Mouse (Mus musculus): ENCODE data around the gene Gm28053. TPM values are rescaled to one million over a fixed set of nuclear protein-coding genes. Genes with fewer than 3 reads are reported as not detected.
A peak's percentile ranks its signal among the peaks of the same experiment; 100 is the strongest.

The Gm28053 gene
- polyA plus RNA-seq, 1 experiment from 2014 or later: 2.2 TPM

GRCm38 (mm10) chr6:48700251-48701075, 17.9 kb upstream of the Gm28053 start:
- no peaks in the 10 kb centered on the region; the same call in 1 of the 2 replicates for H3K27me3 ChIP-seq (replicated peaks; ENCODE audit: control insufficient read depth, insufficient read depth, low read length)
- WGBS: 28% methylated on average over 5 of the region's 5 CpGs
- H3K9me3 ChIP-seq (ENCODE audit: control insufficient read depth, low read length): no peaks in the 10 kb centered on the region
- no peak overlapping the region for H3K9ac ChIP-seq (ENCODE audit: low read depth, low read length)
- ATAC-seq (replicated peaks; ENCODE audit: low FRiP score) (no peak; the same call in 1 of the 2 replicates), DNase-seq (ENCODE audit: low spot score) (no peak)
- no peak overlapping the region for H3K27ac ChIP-seq (ENCODE audit: low read depth, low read length)
- no peaks in the 10 kb centered on the region for H3K4me1 ChIP-seq (replicated peaks; ENCODE audit: control insufficient read depth, insufficient read depth, low read length)
- H3K36me3 ChIP-seq (ENCODE audit: control insufficient read depth, insufficient read depth, low read length): no peaks in the 10 kb centered on the region
- H3K4me2 ChIP-seq: no peak overlapping the region
- H3K4me3 ChIP-seq (ENCODE audit: low read depth, low read length): no peak overlapping the region

- Histone ChIP-seq H3K4me3 (ENCODE audit: low read depth, low read length) (no peak overlapping the region), H3K9ac (ENCODE audit: low read depth, low read length) (no peak overlapping the region), H3K4me2 (no peak overlapping the region), H3K27ac (ENCODE audit: low read depth, low read length) (no peak overlapping the region), H3K27me3 (replicated peaks; ENCODE audit: control insufficient read depth, insufficient read depth, low read length) (no peaks in the 10 kb centered on the region; the same call in 1 of the 2 replicates), H3K36me3 (ENCODE audit: control insufficient read depth, insufficient read depth, low read length) (no peaks in the 10 kb centered on the region), H3K9me3 (ENCODE audit: control insufficient read depth, low read length) (no peaks in the 10 kb centered on the region), H3K4me1 (replicated peaks; ENCODE audit: control insufficient read depth, insufficient read depth, low read length) (no peaks in the 10 kb centered on the region)
- no peak for ATAC-seq (replicated peaks; ENCODE audit: low FRiP score)
- no peak for DNase-seq (ENCODE audit: low spot score)
- 84% methylated on average over 7 of the region's 7 CpGs for WGBS
Measured at GRCm38 (mm10) chr6:48702146-48702545, 16.3 kb upstream of the Gm28053 start.

GRCm38 (mm10) chr6:48702601-48703000, 15.8 kb upstream of the Gm28053 start:
- Histone ChIP-seq H3K9me3 (ENCODE audit: control insufficient read depth, low read length) (no peaks in the 10 kb centered on the region), H3K4me1 (replicated peaks; ENCODE audit: control insufficient read depth, insufficient read depth, low read length) (no peaks in the 10 kb centered on the region), H3K9ac (ENCODE audit: low read depth, low read length) (no peak overlapping the region), H3K27ac (ENCODE audit: low read depth, low read length) (no peak overlapping the region), H3K4me2 (no peak overlapping the region), H3K4me3 (ENCODE audit: low read depth, low read length) (no peak overlapping the region), H3K27me3 (replicated peaks; ENCODE audit: control insufficient read depth, insufficient read depth, low read length) (no peaks in the 10 kb centered on the region; the same call in 1 of the 2 replicates), H3K36me3 (ENCODE audit: control insufficient read depth, insufficient read depth, low read length) (no peaks in the 10 kb centered on the region)
- 78% methylated on average over 5 of the region's 5 CpGs for whole genome bisulfite sequencing
- ATAC-seq (replicated peaks; ENCODE audit: low FRiP score) (no peak), DNase-seq (ENCODE audit: low spot score) (no peak)

- no peaks in the 10 kb centered on the region for H3K9me3 ChIP-seq (ENCODE audit: control insufficient read depth, low read length)
- H3K4me3 ChIP-seq (ENCODE audit: low read depth, low read length): no peak overlapping the region
- ATAC-seq (replicated peaks; ENCODE audit: low FRiP score) (no peak), DNase-seq (ENCODE audit: low spot score) (no peak)
- H3K27me3 ChIP-seq (replicated peaks; ENCODE audit: control insufficient read depth, insufficient read depth, low read length): no peaks in the 10 kb centered on the region; the same call in 1 of the 2 replicates
- H3K36me3 ChIP-seq (ENCODE audit: control insufficient read depth, insufficient read depth, low read length): no peaks in the 10 kb centered on the region
- H3K4me1 ChIP-seq (replicated peaks; ENCODE audit: control insufficient read depth, insufficient read depth, low read length): no peaks in the 10 kb centered on the region
- no peak overlapping the region for H3K4me2 ChIP-seq
- H3K9ac ChIP-seq (ENCODE audit: low read depth, low read length): no peak overlapping the region
- H3K27ac ChIP-seq (ENCODE audit: low read depth, low read length): no peak overlapping the region
Measured at GRCm38 (mm10) chr6:48704146-48704545, 14.3 kb upstream of the Gm28053 start.

- WGBS: 58% methylated on average over 3 of the region's 3 CpGs
- H3K27ac ChIP-seq (ENCODE audit: low read depth, low read length): no peak overlapping the region
- DNase-seq (ENCODE audit: low spot score): no peak
Measured at GRCm38 (mm10) chr6:48706130-48706529, 12.3 kb upstream of the Gm28053 start.

GRCm38 (mm10) chr6:48720326-48720725, 1.9 kb downstream of the Gm28053 start:
- Histone ChIP-seq H3K27me3 (replicated peaks; ENCODE audit: control insufficient read depth, insufficient read depth, low read length) (no peaks in the 10 kb centered on the region), H3K4me3 (ENCODE audit: low read depth, low read length) (no peak overlapping the region), H3K4me2 (no peak overlapping the region), H3K36me3 (ENCODE audit: control insufficient read depth, insufficient read depth, low read length) (no peaks in the 10 kb centered on the region), H3K27ac (ENCODE audit: low read depth, low read length) (no peak overlapping the region), H3K4me1 (replicated peaks; ENCODE audit: control insufficient read depth, insufficient read depth, low read length) (no peaks in the 10 kb centered on the region), H3K9me3 (ENCODE audit: control insufficient read depth, low read length) (no peaks in the 10 kb centered on the region), H3K9ac (ENCODE audit: low read depth, low read length) (no peak overlapping the region)
- ATAC-seq (replicated peaks; ENCODE audit: low FRiP score) (no peak), DNase-seq (ENCODE audit: low spot score) (no peak)
- 75% methylated on average over 4 of the region's 4 CpGs for WGBS

More at GRCm38 (mm10) chr6:48706130-48706529, 12.3 kb upstream of the Gm28053 start:
- H3K9ac ChIP-seq (ENCODE audit: low read depth, low read length): no peak overlapping the region
- ATAC-seq (replicated peaks; ENCODE audit: low FRiP score): no peak
- H3K27me3 ChIP-seq (replicated peaks; ENCODE audit: control insufficient read depth, insufficient read depth, low read length): no peaks in the 10 kb centered on the region
- H3K9me3 ChIP-seq (ENCODE audit: control insufficient read depth, low read length): no peaks in the 10 kb centered on the region
- H3K4me1 ChIP-seq (replicated peaks; ENCODE audit: control insufficient read depth, insufficient read depth, low read length): no peaks in the 10 kb centered on the region
- H3K4me3 ChIP-seq (ENCODE audit: low read depth, low read length): peak overlapping the region; percentile 5; the same call in 1 of the 2 replicates
- no peaks in the 10 kb centered on the region for H3K36me3 ChIP-seq (ENCODE audit: control insufficient read depth, insufficient read depth, low read length)
- peak overlapping the region; percentile 20 for H3K4me2 ChIP-seq

- ATAC-seq (replicated peaks; ENCODE audit: low FRiP score): no peak
- Histone ChIP-seq H3K9me3 (ENCODE audit: control insufficient read depth, low read length) (no peaks in the 10 kb centered on the region), H3K27me3 (replicated peaks; ENCODE audit: control insufficient read depth, insufficient read depth, low read length) (no peaks in the 10 kb centered on the region), H3K4me1 (replicated peaks; ENCODE audit: control insufficient read depth, insufficient read depth, low read length) (no peaks in the 10 kb centered on the region), H3K4me2 (no peak overlapping the region), H3K9ac (ENCODE audit: low read depth, low read length) (no peak overlapping the region), H3K4me3 (ENCODE audit: low read depth, low read length) (no peak overlapping the region), H3K36me3 (ENCODE audit: control insufficient read depth, insufficient read depth, low read length) (no peaks in the 10 kb centered on the region), H3K27ac (ENCODE audit: low read depth, low read length) (no peak overlapping the region)
- 72% methylated on average over 8 of the region's 8 CpGs for WGBS
- no peak for DNase-seq (ENCODE audit: low spot score)
Measured at GRCm38 (mm10) chr6:48723468-48723867, 5.1 kb downstream of the Gm28053 start.

GRCm38 (mm10) chr6:48725476-48725875, 7.1 kb downstream of the Gm28053 start:
- no peak for ATAC-seq (replicated peaks; ENCODE audit: low FRiP score)
- H3K4me2 ChIP-seq: no peak overlapping the region
- no peaks in the 10 kb centered on the region for H3K4me1 ChIP-seq (replicated peaks; ENCODE audit: control insufficient read depth, insufficient read depth, low read length)
- WGBS: 20% methylated on average over 1 of the region's 1 CpGs
- DNase-seq (ENCODE audit: low spot score): no peak
- no peaks in the 10 kb centered on the region for H3K36me3 ChIP-seq (ENCODE audit: control insufficient read depth, insufficient read depth, low read length)
- no peak overlapping the region for H3K4me3 ChIP-seq (ENCODE audit: low read depth, low read length)
- no peak overlapping the region for H3K27ac ChIP-seq (ENCODE audit: low read depth, low read length)
- H3K9me3 ChIP-seq (ENCODE audit: control insufficient read depth, low read length): no peaks in the 10 kb centered on the region
- H3K27me3 ChIP-seq (replicated peaks; ENCODE audit: control insufficient read depth, insufficient read depth, low read length): no peaks in the 10 kb centered on the region
- H3K9ac ChIP-seq (ENCODE audit: low read depth, low read length): no peak overlapping the region

- no peak overlapping the region for H3K27ac ChIP-seq (ENCODE audit: low read depth, low read length)
- no peak overlapping the region for H3K9ac ChIP-seq (ENCODE audit: low read depth, low read length)
- ATAC-seq (replicated peaks; ENCODE audit: low FRiP score): no peak
- no peaks in the 10 kb centered on the region for H3K36me3 ChIP-seq (ENCODE audit: control insufficient read depth, insufficient read depth, low read length)
- H3K27me3 ChIP-seq (replicated peaks; ENCODE audit: control insufficient read depth, insufficient read depth, low read length): no peaks in the 10 kb centered on the region
- H3K9me3 ChIP-seq (ENCODE audit: control insufficient read depth, low read length): no peaks in the 10 kb centered on the region
- WGBS: 82% methylated on average over 5 of the region's 5 CpGs
- no peaks in the 10 kb centered on the region for H3K4me1 ChIP-seq (replicated peaks; ENCODE audit: control insufficient read depth, insufficient read depth, low read length)
- H3K4me3 ChIP-seq (ENCODE audit: low read depth, low read length): no peak overlapping the region
- no peak for DNase-seq (ENCODE audit: low spot score)
- no peak overlapping the region for H3K4me2 ChIP-seq
Measured at GRCm38 (mm10) chr6:48727761-48728160, 9.4 kb downstream of the Gm28053 start.

Data from liver, embryonic 11.5 days (tissue).